Mouse (Mus musculus) activated CD4-positive, CD25-positive, alpha-beta regulatory T cell (primary cell): ENCODE results near the gene Ccdc106. TPM values are rescaled to one million over a fixed set of nuclear protein-coding genes. Genes with fewer than 3 reads are reported as not detected.

ENCODE experiments used
- polyA plus RNA-seq, 2 experiments: library from polyadenylated mRNA; unstranded; fragments of 100-300 nt; shearing (Covaris generic); gene quantifications; one replicate each; pipeline ENCODE4 v1.2.1; 2017

Ccdc106 gene
- polyA plus RNA-seq: under 1 TPM; 0.18 to 0.86 TPM

GRCm38 (mm10) chr7:5020000-5020681, at the start of gene Ccdc106, which contains the start of gene Zfp865:
Ccdc106 (plus strand) TSS chr7:5020553.
Zfp865 (plus strand) TSS chr7:5020376.

GRCm38 (mm10) chr7:4971068-4971467, 49.3 kb upstream of the Ccdc106 start, which contains the start of gene Sbk3:
Sbk3 (minus strand) TSS chr7:4971168.

GRCm38 (mm10) chr7:4996003-4996895, 24.1 kb upstream of the Ccdc106 start, which contains the start of gene Zfp579:
Zfp579 (minus strand) TSS chr7:4996158.

GRCm38 (mm10) chr7:5014251-5015117, 5.9 kb upstream of the Ccdc106 start, which contains the start of the genes Zfp524 and Fiz1:
Zfp524 (plus strand) TSS chr7:5014415.
Fiz1 (minus strand) TSS chr7:5014697.

GRCm38 (mm10) chr7:5015118-5016001, 5.0 kb upstream of the Ccdc106 start, which contains the start of gene Gm44973:
Gm44973 (plus strand) TSS chr7:5015496.

DNA sequence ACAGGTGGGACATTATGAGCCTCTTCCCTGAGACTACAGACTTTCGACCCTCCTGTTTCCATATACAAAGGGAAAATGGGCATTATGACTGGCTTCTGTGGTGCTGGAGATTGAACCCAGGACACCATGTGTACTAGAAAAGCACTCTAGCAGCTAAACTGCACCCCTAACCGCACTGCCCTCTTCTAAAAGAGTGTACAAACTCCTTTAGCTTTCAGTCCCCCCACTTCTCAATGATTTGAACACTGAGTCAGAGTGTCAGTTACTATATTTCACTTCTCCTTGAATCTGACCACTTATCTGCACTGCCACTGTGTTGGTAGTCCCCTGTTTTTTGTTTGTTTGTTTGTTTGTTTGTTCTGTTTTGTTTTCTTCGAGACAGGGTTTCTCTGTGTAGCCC, 13.5 kb downstream of the Ccdc106 start, which contains the start of gene 4632433K11Rik:
4632433K11Rik (plus strand) TSS at position 301 of the 400 bp plus-strand sequence.

GRCm38 (mm10) chr7:5038109-5038732, 17.9 kb downstream of the Ccdc106 start, which contains the start of gene Zfp784:
Zfp784 (minus strand) TSS chr7:5038446.

DNA sequence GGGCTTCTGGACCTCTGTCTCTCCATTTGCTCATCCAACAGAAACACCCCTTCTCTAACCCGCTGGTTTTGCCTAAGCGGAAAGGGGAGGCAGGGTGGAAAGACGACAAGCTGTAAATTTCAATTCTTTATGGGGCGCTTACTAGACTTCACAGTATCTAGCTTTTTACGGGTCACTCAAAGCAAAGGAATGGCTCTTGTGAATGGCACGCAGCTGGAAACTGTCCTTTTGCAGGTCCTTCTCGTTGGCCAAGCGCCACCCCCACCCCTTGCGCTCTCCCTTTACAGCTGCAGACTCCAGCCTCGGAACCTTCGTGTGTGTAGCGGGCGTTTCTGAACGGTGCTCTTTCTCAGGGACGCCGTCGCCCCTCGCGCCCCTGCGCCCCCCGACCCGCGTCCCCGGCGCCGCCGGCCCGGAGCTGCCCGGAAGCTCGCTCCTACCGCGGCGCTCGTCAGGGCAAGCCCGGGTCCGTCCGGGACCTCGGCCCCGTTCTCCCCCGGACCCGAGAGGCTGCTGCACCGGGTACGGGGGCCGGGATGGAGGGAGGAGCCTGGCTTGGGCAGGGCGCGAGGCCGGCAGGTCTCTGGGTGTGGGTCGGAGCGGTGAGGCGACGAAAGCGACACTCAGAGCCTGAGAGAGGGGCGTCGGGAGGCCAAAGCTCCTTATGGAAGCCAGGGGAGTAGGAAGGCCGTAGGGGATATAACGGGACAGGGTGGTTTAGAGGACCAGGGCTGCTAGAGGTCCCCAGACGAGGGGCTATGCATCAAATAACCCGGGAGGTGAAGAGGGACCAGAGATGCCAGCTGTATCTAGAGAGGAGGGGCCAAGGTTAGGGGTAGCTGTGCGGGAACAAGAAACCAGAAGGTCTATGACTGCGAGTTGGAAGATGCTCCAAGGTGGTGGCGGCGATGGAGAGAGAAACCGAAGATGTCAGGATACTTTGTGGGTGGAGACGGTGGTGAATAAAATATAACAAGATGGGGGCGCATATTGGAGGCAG, 31.1 kb downstream of the Ccdc106 start, which contains the start of gene Zfp580:
Zfp580 (plus strand) TSS at position 346 of the 1,000 bp plus-strand sequence.

GRCm38 (mm10) chr7:5061774-5062359, 41.5 kb downstream of the Ccdc106 start, which contains the start of gene U2af2:
U2af2 (plus strand) TSS chr7:5062143.

DNA sequence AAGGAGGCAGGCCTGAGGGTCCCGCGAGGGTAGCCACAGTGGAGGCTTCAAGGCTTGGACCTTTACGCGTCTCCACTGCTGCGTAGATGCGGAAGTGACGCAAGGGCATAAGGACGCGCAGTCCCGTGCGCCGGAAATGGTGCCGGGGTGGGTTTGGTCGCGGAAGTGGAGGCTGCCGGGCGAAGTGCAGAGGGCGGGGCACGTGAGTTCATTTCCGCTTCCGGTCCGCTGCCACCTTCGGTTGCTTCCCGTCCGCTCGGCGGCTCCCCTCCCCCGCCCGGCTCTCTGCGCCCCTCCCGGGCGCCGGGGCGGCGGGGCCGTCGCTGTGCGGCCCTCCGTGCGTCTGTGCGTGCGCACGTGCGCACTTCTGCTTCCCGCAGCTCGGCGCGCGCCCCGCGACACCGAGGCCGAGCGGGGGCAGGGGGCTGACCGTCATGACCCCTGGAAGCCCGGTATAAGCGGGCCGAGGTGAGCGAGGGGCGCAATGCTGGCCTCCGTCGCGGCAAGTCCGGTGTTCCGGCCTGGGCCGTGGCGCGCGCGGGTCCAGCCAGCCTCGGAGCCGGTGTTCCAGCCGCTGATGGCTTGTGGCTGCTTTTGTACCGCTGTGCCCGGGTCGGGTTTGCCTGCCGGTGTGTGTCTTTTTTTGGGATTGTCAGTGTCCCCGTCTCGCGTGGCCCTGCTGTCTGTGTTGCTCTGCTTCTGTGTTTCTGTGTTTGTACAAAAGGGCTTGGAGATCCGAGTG, 59.8 kb downstream of the Ccdc106 start, which contains the start of gene Epn1:
Epn1 (plus strand) TSS at position 226 of the 742 bp plus-strand sequence.

Other genes starting within 250 kb of the Ccdc106 start
- not detected for gene Fam71e2, start 249.3 kb upstream of the Ccdc106 start, polyA plus RNA-seq
- under 1 TPM; 0.16 to 0.20 TPM for gene Il11, start 237.7 kb upstream of the Ccdc106 start, polyA plus RNA-seq
- gene Tmem190, start 237.6 kb upstream of the Ccdc106 start, polyA plus RNA-seq: not detected
- 1 to 10 TPM; 5.5 to 8.8 TPM for gene Tmem238, start 230.9 kb upstream of the Ccdc106 start, polyA plus RNA-seq
- 100 to 1,000 TPM; 316 to 505 TPM for gene Rpl28, start 227.7 kb upstream of the Ccdc106 start, polyA plus RNA-seq
- 100 to 1,000 TPM; 126 to 185 TPM for gene Ube2s, start 208.0 kb upstream of the Ccdc106 start, polyA plus RNA-seq
- gene Shisa7, start 175.9 kb upstream of the Ccdc106 start, polyA plus RNA-seq: not detected
- gene Isoc2b, start 150.3 kb upstream of the Ccdc106 start, polyA plus RNA-seq: 10 to 100 TPM; 46.9 to 52.2 TPM
- under 1 TPM; 0.37 to 0.84 TPM for gene Isoc2a, start 143.4 kb upstream of the Ccdc106 start, polyA plus RNA-seq
- under 1 TPM in 1 of 2 experiments, not detected in 1; 0.32 TPM for gene Gm36210, start 114.0 kb upstream of the Ccdc106 start, polyA plus RNA-seq
- gene Zfp628, start 105.3 kb upstream of the Ccdc106 start, polyA plus RNA-seq: 1 to 10 TPM; 2.2 to 3.1 TPM
- under 1 TPM; 0.49 to 0.79 TPM for gene Nat14, start 98.5 kb upstream of the Ccdc106 start, polyA plus RNA-seq
- not detected for gene Ssc5d, start 94.8 kb upstream of the Ccdc106 start, polyA plus RNA-seq
- not detected for gene Sbk2, start 56.1 kb upstream of the Ccdc106 start, polyA plus RNA-seq
- under 1 TPM in 1 of 2 experiments, not detected in 1; 0.05 TPM for gene Sbk3, start 49.4 kb upstream of the Ccdc106 start, polyA plus RNA-seq
- gene Zfp579, start 24.4 kb upstream of the Ccdc106 start, polyA plus RNA-seq: 10 to 100 TPM; 17.7 to 19.5 TPM
- gene Zfp524, start 6.1 kb upstream of the Ccdc106 start, polyA plus RNA-seq: 10 to 100 TPM; 31.1 to 33.7 TPM
- 10 to 100 TPM; 33.4 to 36.2 TPM for gene Fiz1, start 5.9 kb upstream of the Ccdc106 start, polyA plus RNA-seq
- 10 to 100 TPM in 1 of 2 experiments, 1 to 10 TPM in 1; 6.4 to 29.3 TPM for gene Gm44973, start 5.1 kb upstream of the Ccdc106 start, polyA plus RNA-seq
- gene Zfp865, start 177 bp upstream of the Ccdc106 start, polyA plus RNA-seq: 10 to 100 TPM; 10.4 to 11.4 TPM
- not detected for gene 4632433K11Rik, start 13.6 kb downstream of the Ccdc106 start, polyA plus RNA-seq
- gene Zfp784, start 17.9 kb downstream of the Ccdc106 start, polyA plus RNA-seq: 1 to 10 TPM; 3.4 to 4.9 TPM
- 10 to 100 TPM in 1 of 2 experiments, 1 to 10 TPM in 1; 8.3 to 15.8 TPM for gene Zfp580, start 31.0 kb downstream of the Ccdc106 start, polyA plus RNA-seq
- gene U2af2, start 41.6 kb downstream of the Ccdc106 start, polyA plus RNA-seq: 10 to 100 TPM; 87.8 to 91.8 TPM
- gene Epn1, start 59.7 kb downstream of the Ccdc106 start, polyA plus RNA-seq: 10 to 100 TPM; 27.6 to 38.0 TPM
- gene Rfpl4, start 96.4 kb downstream of the Ccdc106 start, polyA plus RNA-seq: not detected
- under 1 TPM in 1 of 2 experiments, not detected in 1; 0.31 TPM for gene Rasl2-9, start 105.4 kb downstream of the Ccdc106 start, polyA plus RNA-seq
- gene Vmn1r55, start 129.1 kb downstream of the Ccdc106 start, polyA plus RNA-seq: under 1 TPM; 0.01 to 0.15 TPM
- gene Vmn1r56, start 176.2 kb downstream of the Ccdc106 start, polyA plus RNA-seq: not detected
- not detected for gene Vmn1r57, start 197.9 kb downstream of the Ccdc106 start, polyA plus RNA-seq